Mouse (Mus musculus): Measurements from ENCODE around the gene Rab3d.

DNA sequence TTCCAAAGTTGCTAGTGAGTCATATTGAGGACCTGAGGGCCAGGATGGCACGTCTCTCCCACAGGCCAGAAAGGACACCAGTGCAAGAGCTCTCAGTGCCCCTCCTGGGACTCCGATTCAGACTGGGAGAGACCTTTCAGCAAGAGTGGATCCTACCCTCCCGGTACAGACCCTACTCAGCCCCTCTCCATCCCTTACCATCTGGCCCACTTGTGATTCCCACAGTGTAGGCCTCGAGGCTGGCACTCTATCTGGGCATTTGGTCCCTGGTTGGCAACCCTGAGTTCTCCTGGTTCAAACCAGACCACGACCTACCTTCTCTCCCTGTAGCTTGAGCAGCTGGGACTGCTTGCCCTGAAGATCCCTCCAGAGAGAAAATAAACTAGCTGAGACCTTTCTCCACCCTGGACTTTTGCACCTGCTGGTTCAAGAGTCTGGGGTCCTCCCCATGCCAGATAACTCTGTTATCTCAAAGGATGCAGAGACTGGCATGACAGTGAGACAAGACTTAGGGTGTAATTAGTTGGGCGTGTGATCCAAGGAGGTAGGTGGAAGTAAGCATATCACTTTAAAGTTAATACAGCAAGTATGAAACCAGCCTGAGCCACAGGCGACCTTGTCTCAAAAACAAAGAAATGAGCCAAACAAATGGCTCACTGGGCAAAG, 17.6 kb upstream of the Rab3d start:
- TF ChIP-seq EP300 (IDR thresholded peaks at IDR 0.05) (no peak), CTCF (IDR thresholded peaks at IDR 0.05) (no peak)
